Mouse (Mus musculus) urinary bladder, postnatal 36 days (tissue): Measurements from ENCODE around the gene 6030498E09Rik.

Experiments used
- DNase-seq, 2 experiments: peaks; one replicate each; pipeline ENCODE4 v3.0.0; 2022; ENCODE audit warnings: low spot score in 2 of 2, mixed read lengths in 1 of 2

The 6030498E09Rik gene

DNA sequence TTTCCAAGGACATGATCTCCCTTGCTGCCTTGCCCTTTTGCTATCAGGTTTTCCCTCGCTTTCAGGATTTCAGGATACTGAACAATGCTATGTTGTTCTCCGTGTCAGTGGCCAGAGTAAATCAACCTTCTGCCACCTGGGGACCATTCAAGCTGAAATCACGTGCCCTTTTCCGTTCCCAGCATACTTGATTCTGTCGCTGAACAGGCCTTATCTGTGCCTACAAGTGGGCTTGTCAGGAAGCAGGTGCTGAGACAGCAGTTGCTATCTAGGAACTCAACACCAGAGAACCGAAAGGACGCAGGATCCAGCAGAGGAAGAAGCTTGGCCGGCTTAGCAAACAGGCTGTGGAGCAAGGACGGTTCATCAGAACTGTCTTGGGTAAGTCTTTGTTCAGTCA is at the start of gene 6030498E09Rik:
TSS of gene 6030498E09Rik (plus strand) at position 194 of the 400 bp plus-strand sequence.
- DNase-seq: no peak

DNA sequence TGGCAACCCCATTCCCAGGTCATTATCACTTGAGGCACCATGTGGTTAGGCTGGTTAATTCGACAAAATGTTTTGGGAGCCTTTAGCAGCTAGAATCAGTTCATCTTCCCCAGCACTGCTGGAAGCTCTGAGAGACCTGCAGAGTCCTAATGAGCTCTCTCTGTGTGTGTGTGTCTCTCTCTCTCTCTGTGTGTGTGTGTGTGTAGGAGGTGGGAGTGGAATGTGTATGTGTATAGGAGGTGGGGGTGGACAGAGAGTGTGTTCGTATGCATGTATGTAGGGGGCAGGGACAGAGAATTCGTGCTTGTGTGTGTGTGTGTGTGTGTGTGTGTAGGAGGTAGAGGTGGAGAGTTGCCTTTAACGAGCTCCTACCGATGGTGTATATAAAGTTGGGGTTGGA is 42.4 kb upstream of the 6030498E09Rik start:
- no peak for DNase-seq

DNA sequence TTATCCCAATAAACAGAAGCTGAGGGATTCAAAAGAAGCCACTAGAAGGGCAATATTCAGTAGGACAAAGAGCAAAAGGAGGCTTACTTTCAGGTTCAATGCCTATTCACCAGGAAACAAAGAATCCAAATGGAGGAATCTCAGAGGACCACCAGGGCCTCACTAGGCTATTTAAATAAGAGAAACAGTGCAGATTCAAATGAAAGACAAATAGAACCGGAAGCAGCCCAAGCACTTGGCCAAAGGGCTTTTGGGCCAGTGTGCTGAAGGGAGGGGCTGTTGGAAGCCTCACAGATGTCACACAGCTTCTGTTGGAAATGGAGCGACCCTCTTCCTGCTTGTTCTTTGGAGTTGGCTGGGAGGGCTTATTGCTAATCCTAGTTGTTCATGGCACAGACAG is 41.8 kb upstream of the 6030498E09Rik start:
- no peak for DNase-seq

DNA sequence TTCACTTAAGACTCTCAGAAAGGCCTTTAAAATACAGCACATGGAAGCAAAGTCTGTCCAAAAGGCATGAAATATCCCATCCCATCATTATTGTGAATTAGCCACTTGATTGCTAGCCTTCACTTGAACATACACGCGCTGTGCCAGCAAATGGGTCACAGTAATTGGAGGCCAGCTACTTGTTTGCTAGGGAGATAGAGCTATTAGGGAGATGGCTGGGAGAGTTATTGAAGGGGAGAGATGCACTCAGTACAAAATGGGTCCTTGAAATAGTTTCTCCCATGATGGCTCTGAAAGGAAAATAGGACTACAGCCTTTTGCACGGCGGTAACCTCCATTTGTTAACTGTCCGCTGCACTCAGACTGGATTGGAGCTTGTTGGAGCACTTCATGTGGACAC is 38.8 kb upstream of the 6030498E09Rik start:
- DNase-seq: no peak

DNA sequence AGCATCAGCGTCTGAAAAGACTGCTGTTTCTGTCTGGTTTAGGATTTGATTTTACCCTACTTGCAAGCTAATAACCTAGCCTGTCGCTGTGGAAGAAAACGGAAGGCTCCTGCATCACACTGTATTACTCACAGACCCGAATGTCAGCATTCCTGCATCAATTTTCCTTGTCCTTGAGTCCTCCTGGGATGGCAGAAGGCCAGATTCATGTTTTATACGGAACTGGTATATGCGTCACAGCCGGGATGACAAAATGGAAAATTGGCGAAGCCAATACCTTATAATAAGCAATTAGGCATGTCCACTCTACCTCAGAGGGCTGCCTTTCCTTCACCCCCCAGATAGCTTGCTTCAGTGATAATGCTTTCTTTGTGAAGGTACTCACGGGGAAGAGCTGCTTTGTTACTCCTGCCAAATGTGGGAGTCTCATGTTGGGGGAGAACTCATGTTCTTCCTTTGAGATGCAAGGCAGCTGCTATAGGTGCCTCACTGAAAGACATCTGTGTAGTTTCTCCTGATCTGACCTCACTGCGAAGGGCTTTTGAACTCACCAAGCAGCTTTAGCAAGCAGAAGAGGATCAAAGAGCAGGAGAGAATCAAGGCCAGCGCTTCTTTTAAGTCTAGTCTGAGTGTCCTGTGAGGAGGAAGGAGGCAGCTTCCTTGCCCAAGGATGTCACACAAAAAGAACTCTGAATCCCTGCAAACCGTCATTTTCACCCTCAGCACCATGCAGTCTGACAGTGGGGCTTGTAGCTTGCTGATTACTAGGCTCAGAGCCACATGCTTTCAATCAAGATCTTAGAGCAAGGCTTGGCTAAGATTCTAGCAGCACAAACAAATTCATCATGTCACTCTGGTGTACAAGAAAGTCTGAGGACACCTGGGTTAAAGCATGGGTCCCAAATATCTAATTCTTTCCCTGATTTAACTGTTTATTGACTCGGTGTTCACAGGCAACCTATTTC is 37.3 kb upstream of the 6030498E09Rik start:
- DNase-seq: no peak

DNA sequence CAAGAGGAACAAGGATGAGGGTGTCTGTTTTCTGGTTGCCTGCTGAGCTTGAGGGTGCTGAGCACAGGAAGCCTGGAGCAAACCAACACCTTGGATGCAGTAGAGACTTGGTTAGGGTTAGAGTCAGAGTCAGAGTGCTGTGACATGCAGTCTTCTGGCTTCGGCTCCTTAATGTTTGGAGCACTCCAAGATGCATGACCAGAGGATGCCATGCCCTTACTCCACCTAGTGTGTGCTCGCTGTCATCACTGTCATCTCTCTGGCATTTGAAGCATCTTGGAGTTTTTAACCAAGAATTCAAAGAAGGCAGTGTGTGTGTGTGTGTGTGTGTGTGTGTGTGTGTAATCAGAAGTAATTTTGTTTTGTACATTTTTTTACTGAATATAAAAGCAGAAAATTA is 1.0 kb upstream of the 6030498E09Rik start:
- no peak for DNase-seq

DNA sequence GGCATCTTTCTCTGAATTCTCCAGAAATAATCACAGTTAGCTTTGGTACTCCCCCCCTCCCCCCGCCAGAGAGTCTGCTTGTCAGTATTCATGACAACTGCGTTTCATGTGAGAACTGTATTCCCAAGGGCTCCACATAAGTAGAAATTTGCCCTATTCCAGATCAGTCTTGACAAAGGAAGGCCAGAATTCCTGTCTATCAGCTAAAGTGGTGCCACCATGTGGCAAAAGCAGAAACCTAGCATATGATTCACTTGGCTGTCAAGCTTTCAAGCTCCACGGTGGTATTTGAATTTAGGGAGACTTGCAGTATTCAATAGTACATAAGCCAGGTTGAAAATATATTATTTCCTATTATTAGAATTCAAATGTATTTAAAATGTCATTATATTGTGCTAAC is 585 bp upstream of the 6030498E09Rik start:
- DNase-seq: no peak

DNA sequence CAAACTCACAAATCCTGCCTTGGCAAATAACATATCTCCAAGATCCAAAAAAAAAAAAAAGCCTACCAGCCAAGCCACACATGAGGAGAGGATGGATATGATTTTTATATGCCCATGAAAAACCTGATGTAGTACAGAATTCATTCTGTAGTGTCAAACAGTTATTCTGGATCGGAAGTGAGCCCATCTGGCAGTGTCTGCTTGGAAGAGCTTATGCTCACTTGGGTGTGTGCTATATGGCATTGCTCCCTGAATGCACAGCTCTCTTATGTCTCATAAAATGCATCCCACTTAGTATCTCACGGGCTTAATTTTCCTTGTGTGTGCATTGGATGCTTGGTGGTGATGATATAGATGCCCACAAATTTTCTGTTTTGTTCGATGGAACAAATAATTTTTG is 21.9 kb downstream of the 6030498E09Rik start:
- DNase-seq: no peak

DNA sequence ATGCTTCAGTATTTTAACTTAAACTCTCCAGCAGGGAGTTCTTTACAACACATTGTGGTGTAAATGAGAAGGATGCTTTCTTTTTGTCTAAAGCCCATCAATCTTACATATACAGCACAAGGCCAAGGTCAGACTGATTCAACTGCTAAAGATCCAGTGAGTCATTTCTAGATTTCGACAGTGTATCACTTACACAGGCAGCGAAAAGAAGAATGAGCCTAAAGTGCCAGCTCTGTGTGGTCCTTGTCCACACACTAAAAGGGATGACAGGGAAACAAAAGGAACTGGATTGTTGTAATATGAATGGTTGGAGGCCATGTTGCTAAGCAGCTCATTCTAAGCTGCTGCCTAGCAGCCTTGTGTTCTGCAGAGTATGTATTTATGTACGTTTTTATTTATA is 41.5 kb downstream of the 6030498E09Rik start:
- DNase-seq: no peak

DNA sequence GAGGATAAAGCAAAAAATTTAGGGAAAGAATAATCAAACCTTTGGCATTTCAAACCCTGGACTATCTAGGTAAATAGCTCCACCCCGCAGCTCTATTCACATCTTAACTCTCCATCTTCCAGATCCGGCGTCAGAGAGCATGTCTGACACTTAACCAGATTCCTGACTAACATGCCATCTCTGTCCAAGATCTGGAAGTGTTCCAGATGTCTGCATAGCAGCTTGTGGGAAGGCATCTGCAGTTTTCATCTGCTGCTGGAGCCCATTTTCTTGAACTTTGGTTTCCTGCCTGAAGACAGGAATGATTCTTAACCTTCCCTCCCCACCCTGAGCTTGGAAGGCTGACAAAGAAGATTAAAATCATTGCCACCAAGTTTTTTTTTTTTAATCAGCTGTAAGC is 44.4 kb downstream of the 6030498E09Rik start:
- no peak for DNase-seq

DNA sequence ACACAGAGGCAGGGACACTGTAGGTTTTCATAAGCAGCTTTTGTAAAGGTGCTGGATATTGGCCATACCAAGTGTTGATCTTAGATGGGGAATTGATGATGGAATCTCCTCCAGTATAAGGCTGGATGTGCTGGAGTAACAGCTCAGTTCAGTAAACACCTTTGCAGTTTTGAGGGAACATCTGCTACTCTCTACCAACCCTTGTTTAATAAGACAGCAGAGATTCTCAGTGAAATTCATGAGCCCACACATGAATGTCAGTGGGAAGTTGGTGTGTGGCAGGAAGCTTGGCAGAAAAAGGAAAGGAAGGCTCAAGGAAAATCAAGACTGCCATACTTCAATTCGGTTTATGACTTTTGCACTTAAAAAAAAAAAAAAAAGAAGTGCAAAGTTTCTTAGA is 186.1 kb downstream of the 6030498E09Rik start:
- DNase-seq: no peak

DNA sequence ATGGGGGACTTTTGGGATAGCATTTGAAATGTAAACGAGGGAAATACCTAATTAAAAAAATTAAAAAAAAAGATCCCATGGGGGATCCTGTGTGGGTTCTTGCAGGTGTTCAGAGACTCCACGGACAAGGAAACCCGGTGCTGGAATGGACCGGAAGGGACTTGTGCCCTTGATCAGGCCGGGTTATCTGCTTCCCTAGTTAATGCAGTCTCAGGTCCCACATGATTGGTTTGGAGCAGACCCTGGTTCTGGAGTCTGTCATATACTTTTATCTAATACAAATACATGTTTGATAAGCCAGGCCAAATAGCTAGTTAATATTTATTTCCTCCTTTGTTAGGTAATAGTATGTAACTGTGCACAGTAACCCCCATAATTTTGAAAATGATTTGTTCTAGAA is 223.8 kb downstream of the 6030498E09Rik start:
- no peak for DNase-seq
